Mouse (Mus musculus) midbrain, embryonic 10.5 days (tissue): ENCODE data around the gene Nectin1. TPM values are rescaled to one million over a fixed set of nuclear protein-coding genes. Genes with fewer than 3 reads are reported as not detected.

ENCODE experiments used
- DNase-seq: peaks from one replicate; pipeline ENCODE4 v3.0.0-alpha.2; 2017; ENCODE audit warnings: low spot score
- H3K27ac ChIP-seq: fragments of 300-500 bp; sonication (generic); replicated peaks from 2 replicates; pipeline ENCODE4 v1.5.1; 2016; ENCODE audit warnings: mild to moderate bottlenecking
- H3K27me3 ChIP-seq: fragments of 300-500 bp; sonication (generic); 2 replicates; pipeline ENCODE4 v1.6.1; 2016; ENCODE audit warnings: low read depth, mild to moderate bottlenecking; ENCODE audit not compliant: poor library complexity, severe bottlenecking
- H3K36me3 ChIP-seq: fragments of 300-500 bp; sonication (generic); 2 replicates; pipeline ENCODE4 v1.6.1; 2016; ENCODE audit warnings: mild to moderate bottlenecking, moderate library complexity
- H3K4me1 ChIP-seq: fragments of 300-500 bp; sonication (generic); 2 replicates; pipeline ENCODE4 v1.6.1; 2016
- H3K4me3 ChIP-seq: fragments of 300-500 bp; sonication (generic); 2 replicates; pipeline ENCODE4 v1.5.1; 2016; ENCODE audit warnings: mild to moderate bottlenecking, moderate library complexity
- H3K9me3 ChIP-seq: fragments of 300-500 bp; sonication (generic); replicated peaks from 2 replicates; pipeline ENCODE4 v1.6.1; 2016; ENCODE audit warnings: mild to moderate bottlenecking
- WGBS: fragments of 180-500 bp; shearing (Covaris S2); methylation state at CpG from one replicate; pipeline ENCODE4 v1.1.7; 2016; 5-methylcytosine and 5-hydroxymethylcytosine counted together
- polyA plus RNA-seq: library from polyadenylated mRNA; unstranded; fragments of >200 nt; fragmentation: Nextera tagmentation; extraction: Ambion mirVana; gene quantifications from 2 replicates; pipeline ENCODE4 v1.2.1, GENCODE M21; 2016

Nectin1 gene
- polyA plus RNA-seq, 1 experiment from 2014 or later, result 7.3 TPM

GRCm38 (mm10) chr9:43744138-43744981, 576 bp downstream of the Nectin1 start:
- H3K4me3 ChIP-seq, result peak overlapping the region; percentile 98
- peaks cover 65% of the 10 kb centered on the region for H3K4me1 ChIP-seq
- H3K36me3 ChIP-seq, result peaks cover 4% of the 10 kb centered on the region; the same call in 1 of the 2 replicates
- under 1% methylated on average over 75 of the region's 77 CpGs for WGBS
- peaks cover 31% of the 10 kb centered on the region for H3K27me3 ChIP-seq
- DNase-seq, result no peak
- H3K27ac ChIP-seq, result peak overlapping the region; percentile 98
- no peaks in the 10 kb centered on the region for H3K9me3 ChIP-seq

DNA sequence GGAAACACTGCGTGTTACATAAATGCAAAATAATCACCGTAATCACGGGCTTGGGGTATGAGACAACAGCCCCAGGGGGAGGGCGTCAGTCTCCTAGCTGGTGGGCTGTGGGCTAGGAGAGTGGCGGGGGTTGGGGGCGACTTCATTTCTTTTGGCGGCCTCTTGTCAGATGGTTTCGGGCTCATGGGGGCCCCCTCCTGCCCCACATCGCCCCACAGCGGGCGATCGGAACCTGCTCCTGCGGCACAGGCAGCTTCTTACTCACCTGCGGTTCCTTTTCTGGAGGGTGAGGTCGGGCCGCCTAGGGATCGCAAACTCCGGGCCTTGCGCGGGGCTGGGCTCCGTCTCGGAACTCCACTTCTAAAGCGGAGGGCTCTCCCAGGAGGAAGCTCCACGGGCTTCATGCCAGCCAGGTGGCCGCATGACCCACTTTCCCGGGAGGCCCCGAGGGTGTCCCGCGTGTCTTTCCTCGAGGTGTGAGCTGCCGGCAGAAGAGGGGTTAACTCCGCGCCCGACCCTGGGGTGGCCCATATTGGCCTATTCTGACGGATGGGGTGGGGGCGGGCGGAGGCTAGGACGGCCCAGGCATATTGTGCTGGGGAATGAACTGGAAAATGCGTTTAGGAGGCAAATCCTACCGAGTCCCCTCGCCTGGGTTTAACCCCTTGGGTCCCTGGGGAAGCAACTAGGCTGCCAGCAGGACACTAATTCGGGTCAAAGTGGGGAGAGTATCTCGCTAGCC, 1.4 kb downstream of the Nectin1 start:
- H3K4me1 ChIP-seq, result peaks cover 73% of the 10 kb centered on the region

DNA sequence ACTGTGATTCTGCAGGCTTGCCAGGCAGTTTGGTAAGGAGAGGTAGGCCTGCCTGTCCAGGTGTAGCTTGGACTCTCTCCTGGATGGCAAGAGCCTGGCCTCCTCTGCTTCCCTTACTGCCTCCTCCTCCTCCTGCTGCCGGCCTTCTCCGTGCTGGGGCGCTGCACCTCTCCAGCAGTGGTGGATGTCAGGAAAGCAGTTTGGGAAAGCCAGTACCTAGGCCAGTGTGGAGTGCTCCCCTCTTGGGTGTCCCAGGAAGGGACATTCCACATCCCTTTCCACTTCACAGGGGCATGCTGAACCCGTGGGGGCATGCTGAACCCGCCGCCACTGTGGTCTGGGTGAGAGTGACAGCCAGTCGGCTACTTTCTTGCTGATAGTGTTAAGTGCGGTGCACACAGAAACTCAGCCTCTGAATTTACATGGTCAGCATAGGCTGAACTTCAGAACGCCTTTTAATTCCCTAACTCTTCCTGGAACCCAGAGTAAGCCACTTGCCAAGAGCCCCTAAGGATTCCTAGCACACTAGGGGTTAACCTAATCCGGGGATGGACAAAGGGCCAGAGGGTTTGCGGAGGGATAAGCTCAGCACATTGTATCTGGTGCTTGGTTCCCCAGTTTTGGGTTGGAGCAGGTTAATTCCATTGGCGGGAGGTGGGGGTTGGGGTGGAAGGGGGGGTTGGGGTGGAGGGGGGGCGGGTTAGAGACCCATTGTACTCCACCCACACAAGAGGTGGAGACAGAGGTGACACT, 2.3 kb downstream of the Nectin1 start:
- Histone ChIP-seq H3K4me3 (peak overlapping the region; percentile 98), H3K27ac (peak overlapping the region; percentile 98), H3K27me3 (peaks cover 29% of the 10 kb centered on the region), H3K9me3 (no peaks in the 10 kb centered on the region), H3K36me3 (peaks cover 21% of the 10 kb centered on the region), H3K4me1 (peaks cover 82% of the 10 kb centered on the region)
- WGBS, result 2% methylated on average over 13 of the region's 13 CpGs
- DNase-seq, result peak; percentile 65

More for the DNA sequence above, 1.4 kb downstream of the Nectin1 start:
- DNase-seq, result peak; percentile 83
- Histone ChIP-seq H3K36me3 (peaks cover 13% of the 10 kb centered on the region), H3K4me3 (peak overlapping the region; percentile 98), H3K9me3 (no peaks in the 10 kb centered on the region), H3K27ac (peak overlapping the region; percentile 98), H3K27me3 (peaks cover 31% of the 10 kb centered on the region)
- under 1% methylated on average over 43 of the region's 43 CpGs for WGBS

GRCm38 (mm10) chr9:43747710-43748109, 3.9 kb downstream of the Nectin1 start:
- peak overlapping the region; percentile 98 for H3K27ac ChIP-seq
- peak; percentile 33 for DNase-seq
- H3K4me3 ChIP-seq, result peak overlapping the region; percentile 98
- H3K9me3 ChIP-seq, result no peaks in the 10 kb centered on the region
- peaks cover 77% of the 10 kb centered on the region for H3K4me1 ChIP-seq
- WGBS, result 25% methylated on average over 9 of the region's 9 CpGs
- H3K27me3 ChIP-seq, result peaks cover 16% of the 10 kb centered on the region; the same call in 1 of the 2 replicates
- peaks cover 36% of the 10 kb centered on the region for H3K36me3 ChIP-seq

- peaks cover 16% of the 10 kb centered on the region; the same call in 1 of the 2 replicates for H3K27me3 ChIP-seq
- WGBS, result 67% methylated on average over 5 of the region's 5 CpGs
- peaks cover 40% of the 10 kb centered on the region for H3K36me3 ChIP-seq
- no peak overlapping the region for H3K4me3 ChIP-seq
- peaks cover 70% of the 10 kb centered on the region for H3K4me1 ChIP-seq
- H3K9me3 ChIP-seq, result no peaks in the 10 kb centered on the region
- DNase-seq, result no peak
- H3K27ac ChIP-seq, result no peak overlapping the region; the same call in 1 of the 2 replicates
These were observed 4.7 kb downstream of the Nectin1 start for GRCm38 (mm10) chr9:43748519-43748918.

DNA sequence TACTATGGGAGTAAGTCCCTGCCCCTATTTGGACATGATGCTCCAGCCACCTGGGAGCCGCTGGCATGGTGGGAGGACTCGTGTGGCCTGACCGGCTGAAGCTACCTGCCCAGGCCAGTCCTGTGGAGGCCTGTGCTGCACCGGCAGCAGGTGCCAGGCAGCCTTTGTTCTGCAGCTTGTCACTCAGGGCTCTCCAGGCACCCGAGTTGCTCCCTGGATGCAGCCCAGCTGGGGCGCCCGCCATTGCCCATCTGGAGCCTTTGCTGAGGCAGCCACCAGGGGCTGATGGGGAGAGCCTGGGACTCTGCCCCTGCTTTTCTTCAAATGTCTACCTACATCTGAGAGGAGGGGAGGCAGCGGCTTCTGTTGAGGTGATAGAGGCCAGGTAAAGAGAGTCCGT, 6.3 kb downstream of the Nectin1 start:
- Histone ChIP-seq H3K9me3 (no peaks in the 10 kb centered on the region), H3K4me1 (peaks cover 80% of the 10 kb centered on the region), H3K27me3 (peaks cover 16% of the 10 kb centered on the region; the same call in 1 of the 2 replicates), H3K27ac (peak overlapping the region; percentile 64), H3K36me3 (peaks cover 40% of the 10 kb centered on the region), H3K4me3 (no peak overlapping the region)
- WGBS, result 82% methylated on average over 9 of the region's 9 CpGs
- no peak for DNase-seq

GRCm38 (mm10) chr9:43751111-43751510, 7.3 kb downstream of the Nectin1 start:
- WGBS, result 72% methylated on average over 8 of the region's 8 CpGs
- H3K4me3 ChIP-seq, result no peak overlapping the region
- H3K4me1 ChIP-seq, result peaks cover 81% of the 10 kb centered on the region

DNA sequence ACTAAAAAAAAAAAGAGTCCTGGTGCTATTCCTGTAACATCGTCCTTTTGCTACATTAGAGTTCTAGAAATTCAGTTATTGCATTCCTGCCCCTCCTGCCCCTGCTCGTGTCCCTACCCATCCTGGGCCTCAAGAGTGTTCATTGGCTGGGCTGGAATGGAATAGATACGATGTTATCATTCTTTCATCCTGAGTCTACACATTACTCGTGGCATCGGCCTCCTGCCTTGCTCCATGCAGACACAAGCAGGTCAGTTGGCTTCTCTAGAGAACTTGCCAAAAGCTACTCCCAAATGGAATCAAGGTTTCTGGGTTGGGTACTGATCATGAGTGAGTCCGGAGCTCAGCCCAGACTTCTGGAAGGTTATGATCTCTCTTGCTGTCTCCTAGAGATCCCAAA, 9.7 kb downstream of the Nectin1 start:
- peaks cover 81% of the 10 kb centered on the region for H3K4me1 ChIP-seq
- H3K4me3 ChIP-seq, result no peak overlapping the region
- H3K9me3 ChIP-seq, result no peaks in the 10 kb centered on the region
- WGBS, result 85% methylated on average over 6 of the region's 6 CpGs
- H3K36me3 ChIP-seq, result peaks cover 40% of the 10 kb centered on the region
- no peaks in the 10 kb centered on the region for H3K27me3 ChIP-seq
- no peak for DNase-seq
- H3K27ac ChIP-seq, result peak overlapping the region; percentile 18; the same call in 1 of the 2 replicates

More at GRCm38 (mm10) chr9:43751111-43751510, 7.3 kb downstream of the Nectin1 start:
- peaks cover 40% of the 10 kb centered on the region for H3K36me3 ChIP-seq
- H3K27me3 ChIP-seq, result peaks cover 16% of the 10 kb centered on the region; the same call in 1 of the 2 replicates
- no peak for DNase-seq
- H3K27ac ChIP-seq, result peak overlapping the region; percentile 56; the same call in 1 of the 2 replicates
- no peaks in the 10 kb centered on the region for H3K9me3 ChIP-seq

- 70% methylated on average over 5 of the region's 5 CpGs for WGBS
- Histone ChIP-seq H3K27me3 (no peaks in the 10 kb centered on the region), H3K4me3 (no peak overlapping the region), H3K9me3 (no peaks in the 10 kb centered on the region), H3K4me1 (peaks cover 81% of the 10 kb centered on the region), H3K36me3 (peaks cover 38% of the 10 kb centered on the region), H3K27ac (peak overlapping the region; percentile 39; the same call in 1 of the 2 replicates)
- no peak for DNase-seq
These were observed 10.3 kb downstream of the Nectin1 start for GRCm38 (mm10) chr9:43754083-43754482.

GRCm38 (mm10) chr9:43754768-43755197, 11.0 kb downstream of the Nectin1 start:
- Histone ChIP-seq H3K4me3 (no peak overlapping the region), H3K27me3 (no peaks in the 10 kb centered on the region), H3K4me1 (peaks cover 81% of the 10 kb centered on the region), H3K9me3 (no peaks in the 10 kb centered on the region), H3K27ac (peak overlapping the region; percentile 46; the same call in 1 of the 2 replicates), H3K36me3 (peaks cover 37% of the 10 kb centered on the region)
- no peak for DNase-seq
- WGBS, result 68% methylated on average over 9 of the region's 9 CpGs

GRCm38 (mm10) chr9:43755464-43755863, 11.7 kb downstream of the Nectin1 start:
- H3K27me3 ChIP-seq, result no peaks in the 10 kb centered on the region
- WGBS, result 82% methylated on average over 4 of the region's 4 CpGs
- H3K4me3 ChIP-seq, result no peak overlapping the region
- peaks cover 31% of the 10 kb centered on the region for H3K36me3 ChIP-seq
- no peak overlapping the region for H3K27ac ChIP-seq
- DNase-seq, result no peak
- no peaks in the 10 kb centered on the region for H3K9me3 ChIP-seq
- H3K4me1 ChIP-seq, result peaks cover 81% of the 10 kb centered on the region

DNA sequence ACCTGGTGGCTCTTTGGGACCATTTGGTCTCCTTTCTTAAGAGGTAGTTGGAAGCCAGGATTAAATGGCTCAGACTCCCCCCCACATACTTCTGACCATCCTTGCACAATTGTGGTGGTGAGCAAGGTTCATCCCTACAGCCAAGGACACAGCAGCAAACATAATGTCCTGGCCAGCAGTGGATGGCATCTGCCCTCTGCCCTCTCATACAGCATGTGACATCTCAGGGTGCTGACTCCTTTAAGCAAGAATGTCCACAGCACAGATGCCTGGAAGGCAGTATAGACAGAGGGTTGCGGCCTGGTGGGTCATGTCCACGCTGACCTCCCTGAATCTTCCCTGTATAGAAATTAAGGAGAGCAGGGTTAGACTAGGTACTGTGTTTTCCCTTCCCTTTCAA, 12.1 kb downstream of the Nectin1 start:
- Histone ChIP-seq H3K9me3 (no peaks in the 10 kb centered on the region), H3K4me1 (peaks cover 81% of the 10 kb centered on the region), H3K36me3 (peaks cover 27% of the 10 kb centered on the region), H3K27ac (peak overlapping the region; percentile 86), H3K4me3 (no peak overlapping the region), H3K27me3 (no peaks in the 10 kb centered on the region)
- 84% methylated on average over 2 of the region's 2 CpGs for WGBS
- no peak for DNase-seq
